ENCODE assay signal across 23 mouse cellular contexts in the genomic region with DNA sequence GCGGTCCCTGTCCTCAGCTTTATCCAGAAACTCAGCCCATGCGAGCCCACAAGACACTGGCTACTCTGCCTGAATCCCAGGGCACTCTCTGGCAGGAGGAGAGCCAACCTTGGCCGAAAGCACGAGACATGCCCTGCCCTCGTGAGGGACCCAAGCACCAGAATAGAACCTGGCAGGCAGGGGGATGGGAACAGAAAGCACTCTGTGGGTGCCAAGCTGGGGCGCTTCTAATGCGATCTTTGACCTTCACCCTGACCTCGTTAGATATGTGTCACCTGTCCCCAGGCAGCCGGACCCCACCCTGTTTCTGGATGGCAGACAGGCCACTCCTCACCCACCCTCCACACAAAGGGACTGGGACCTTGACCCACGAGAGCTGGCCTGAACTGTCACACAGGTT. TPM values are rescaled to one million over a fixed set of nuclear protein-coding genes. Genes with fewer than 3 reads are reported as not detected.
DNase-seq lines count a peak whose midpoint lies in the region; ATAC-seq and TF ChIP-seq lines count a peak whose summit lies in the region.
"Had no signal": no experiment of that assay in that cellular context is flagged by ENCODE, and none has a peak within 500 bp of the region (broad histone marks: within the 10 kb centered on the region; RNA-seq: fewer than 3 reads in every experiment).

No protein-coding gene starts in this region.

- no peak overlapping the region for H3K9ac ChIP-seq in kidney, embryonic 16.5 days (replicated peaks; ENCODE audit: low read length)
- no peak overlapping the region for H3K9ac ChIP-seq in liver, embryonic 16.5 days (ENCODE audit: low read depth, low read length)
- H3K9ac ChIP-seq: forebrain, embryonic 15.5 days; hindbrain, embryonic 12.5 days; limb, embryonic 15.5 days; midbrain, embryonic 15.5 days had no signal

- H3K4me2 ChIP-seq in kidney, embryonic 16.5 days (replicated peaks; ENCODE audit: low read depth, low read length) = no peak overlapping the region
- no peak overlapping the region for H3K4me2 ChIP-seq in liver, embryonic 16.5 days (ENCODE audit: low read depth, low read length)
- H3K4me2 ChIP-seq: forebrain, embryonic 15.5 days; hindbrain, embryonic 12.5 days; limb, embryonic 15.5 days; midbrain, embryonic 15.5 days had no signal

- TF ChIP-seq POLR2A in lung, adult 2 months (IDR thresholded peaks at IDR 0.05; ENCODE audit: borderline replicate concordance, extremely low read depth, low read depth, low read length) = no peak

- WGBS in kidney, embryonic 16.5 days = 68% methylated on average over 10 of the region's 10 CpGs
- 55% methylated on average over 10 of the region's 10 CpGs for WGBS in liver, embryonic 16.5 days (ENCODE audit: insufficient replicate concordance)
- WGBS in lung, adult 2 months = 57% methylated on average over 10 of the region's 10 CpGs

- H3K27me3 ChIP-seq in kidney, embryonic 16.5 days (ENCODE audit: insufficient read depth, low read length) = no peaks in the 10 kb centered on the region
- no peaks in the 10 kb centered on the region for H3K27me3 ChIP-seq in liver, embryonic 16.5 days (ENCODE audit: control insufficient read depth, insufficient read depth, low read depth, low read length)
- H3K27me3 ChIP-seq: forebrain, embryonic 15.5 days; hindbrain, embryonic 12.5 days; limb, embryonic 15.5 days; midbrain, embryonic 15.5 days had no signal

- intact Hi-C loops in gastrocnemius, postnatal 36 days (cut with DNase I) = no loop called here
- intact Hi-C loops in heart, postnatal 10 days (cut with DNase I) = no loop called here

- no peaks in the 10 kb centered on the region for H3K36me3 ChIP-seq in kidney, embryonic 16.5 days (ENCODE audit: insufficient read depth, low read length)
- no peaks in the 10 kb centered on the region for H3K36me3 ChIP-seq in liver, embryonic 16.5 days (ENCODE audit: control insufficient read depth, insufficient read depth)
- H3K36me3 ChIP-seq: forebrain, embryonic 15.5 days; hindbrain, embryonic 12.5 days; limb, embryonic 15.5 days; midbrain, embryonic 15.5 days had no signal

- ATAC-seq in kidney, embryonic 16.5 days (ENCODE audit: low FRiP score, low TSS enrichment) = no peak
- peak; percentile 65 for ATAC-seq in liver, embryonic 16.5 days (ENCODE audit: low read depth)
- ATAC-seq: forebrain, embryonic 15.5 days; inflammation-experienced regulatory T-cells, adult 6 months; midbrain, embryonic 15.5 days had no signal

- TF ChIP-seq CTCF in lung, adult 2 months (IDR thresholded peaks at IDR 0.05; ENCODE audit: insufficient read depth, low read length) = no peak

- peak overlapping the region; percentile 26; the same call in 1 of the 2 replicates for H3K27ac ChIP-seq in kidney, embryonic 16.5 days (ENCODE audit: low read length)
- H3K27ac ChIP-seq in liver, embryonic 16.5 days (ENCODE audit: low read length) = no peak overlapping the region
- H3K27ac ChIP-seq: forebrain, embryonic 15.5 days; hindbrain, embryonic 12.5 days; limb, embryonic 15.5 days; midbrain, embryonic 15.5 days had no signal

- peak; percentile 67 for DNase-seq in gastrocnemius, adult 18-20 months (ENCODE audit: low spot score)
- no peak for DNase-seq in gastrocnemius, postnatal 36 days
- DNase-seq in kidney, postnatal 10 days = no peak
- DNase-seq in heart, postnatal 10 days = peak; percentile 69 to 79
- DNase-seq in left cerebral cortex, adult 18-20 months (ENCODE audit: low spot score in 2 of 2) = no peak
- no peak for DNase-seq in lung, adult 2 months
- DNase-seq: adrenal gland, postnatal 10 days; cerebellum, adult 2 months; lung, postnatal 10 days had no signal

- H3K9me3 ChIP-seq in kidney, embryonic 16.5 days (ENCODE audit: low read length) = no peaks in the 10 kb centered on the region
- no peaks in the 10 kb centered on the region for H3K9me3 ChIP-seq in liver, embryonic 16.5 days (replicated peaks; ENCODE audit: control insufficient read depth, low read length)
- H3K9me3 ChIP-seq: forebrain, embryonic 15.5 days; hindbrain, embryonic 12.5 days; limb, embryonic 15.5 days; megakaryocyte, embryonic 14.5 days; midbrain, embryonic 15.5 days had no signal

- H3K4me1 ChIP-seq in kidney, embryonic 16.5 days (ENCODE audit: insufficient read depth, low read length) = peaks cover 15% of the 10 kb centered on the region
- H3K4me1 ChIP-seq in liver, embryonic 16.5 days (ENCODE audit: control insufficient read depth, low read depth, low read length) = peaks cover 2% of the 10 kb centered on the region
- no peaks in the 10 kb centered on the region for H3K4me1 ChIP-seq in lung, adult 2 months (ENCODE audit: control insufficient read depth, insufficient read depth, low read length)
- H3K4me1 ChIP-seq: forebrain, embryonic 15.5 days; megakaryocyte, embryonic 14.5 days; midbrain, embryonic 15.5 days had no signal

- H3K4me3 ChIP-seq in kidney, embryonic 16.5 days (ENCODE audit: low read length) = no peak overlapping the region
- H3K4me3 ChIP-seq in liver, embryonic 16.5 days (ENCODE audit: low read depth, low read length) = no peak overlapping the region
- no peak overlapping the region for H3K4me3 ChIP-seq in lung, adult 2 months (replicated peaks; ENCODE audit: extremely low read depth, low read depth, low read length)
- H3K4me3 ChIP-seq: erythroblast, embryonic 14.5 days; forebrain, embryonic 15.5 days; hindbrain, embryonic 12.5 days; limb, embryonic 15.5 days; megakaryocyte, embryonic 14.5 days; midbrain, embryonic 15.5 days had no signal

RNA-seq across cellular contexts. Expression of a gene that starts 13.9 kb away (rescaled TPM):
- 10 to 100 TPM; 70.5 to 78.3 TPM for total RNA-seq in gastrocnemius, adult 18-20 months (2021)
- 10 to 100 TPM; 23.1 to 57.4 TPM for total RNA-seq in gastrocnemius, postnatal 36 days (2021)
- polyA plus RNA-seq in kidney, embryonic 16.5 days (2015; fragmentation: Nextera tagmentation; extraction: Ambion mirVana) = 0.76 and 0.86 TPM in 2 replicates
- under 1 TPM; 0.77 to 0.84 TPM for total RNA-seq in heart, postnatal 10 days (2021)
- 0.35 and 0.72 TPM in 2 replicates for polyA plus RNA-seq in liver, embryonic 16.5 days (2015; fragmentation: Nextera tagmentation; extraction: Ambion mirVana)
- 1 to 10 TPM in 1 of 2 experiments, under 1 TPM in 1; 0.77 to 1.7 TPM for total RNA-seq in left cerebral cortex, adult 18-20 months (2021)
- 0.44 and 3.1 TPM in 2 replicates for polyA plus RNA-seq in lung, adult 2 months (2012; rRNA removed)
- total RNA-seq: common myeloid progenitor, adult 5-6 weeks; granulocyte monocyte progenitor cell, adult 5-6 weeks had no signal
- polyA plus RNA-seq: erythroblast, embryonic 14.5 days; inflammation-experienced regulatory T-cells, adult 6 months had no signal

RNA-seq across cellular contexts. Expression of a gene that starts 17.6 kb away (rescaled TPM):
- total RNA-seq in gastrocnemius, adult 18-20 months (2021) = not detected
- total RNA-seq in gastrocnemius, postnatal 36 days (2021) = not detected
- 0.11 TPM in 1 of 2 replicates, not detected in the other for polyA plus RNA-seq in kidney, embryonic 16.5 days (2015; fragmentation: Nextera tagmentation; extraction: Ambion mirVana)
- under 1 TPM; 0.22 to 0.64 TPM for total RNA-seq in heart, postnatal 10 days (2021)
- polyA plus RNA-seq in liver, embryonic 16.5 days (2015; fragmentation: Nextera tagmentation; extraction: Ambion mirVana) = 0.34 and 0.50 TPM in 2 replicates
- total RNA-seq in left cerebral cortex, adult 18-20 months (2021) = under 1 TPM in 1 of 2 experiments, not detected in 1; 0.14 TPM
- polyA plus RNA-seq in lung, adult 2 months (2012; rRNA removed) = 2.0 and 3.0 TPM in 2 replicates
- total RNA-seq: CH12.LX; common myeloid progenitor, adult 5-6 weeks; granulocyte monocyte progenitor cell, adult 5-6 weeks; neutrophil, adult 5-6 weeks had no signal
- polyA plus RNA-seq: cerebellum, adult 2 months; embryonic facial prominence, embryonic 11.5 days; forebrain, embryonic 15.5 days; hindbrain, embryonic 12.5 days; inflammation-experienced regulatory T-cells, adult 6 months; midbrain, embryonic 15.5 days had no signal

RNA-seq across cellular contexts. Expression of a gene that starts 59.5 kb away (rescaled TPM):
- total RNA-seq in gastrocnemius, adult 18-20 months (2021) = under 1 TPM; 0.16 to 0.26 TPM
- total RNA-seq in gastrocnemius, postnatal 36 days (2021) = under 1 TPM; 0.23 to 0.35 TPM
- 1.0 and 1.4 TPM in 2 replicates for polyA plus RNA-seq in kidney, embryonic 16.5 days (2015; fragmentation: Nextera tagmentation; extraction: Ambion mirVana)
- 1 to 10 TPM; 3.4 to 4.1 TPM for total RNA-seq in heart, postnatal 10 days (2021)
- 0.19 and 0.31 TPM in 2 replicates for polyA plus RNA-seq in liver, embryonic 16.5 days (2015; fragmentation: Nextera tagmentation; extraction: Ambion mirVana)
- total RNA-seq in left cerebral cortex, adult 18-20 months (2021) = under 1 TPM; 0.28 to 0.37 TPM
- polyA plus RNA-seq in lung, adult 2 months (2012; rRNA removed) = 6.7 and 8.8 TPM in 2 replicates
- total RNA-seq: common myeloid progenitor, adult 5-6 weeks had no signal
- polyA plus RNA-seq: erythroblast, embryonic 14.5 days; inflammation-experienced regulatory T-cells, adult 6 months had no signal

Comparison
In these comparisons a context has a peak if more than half of its experiments do, and no peak if none do; other contexts are left out.
1. DNase-seq: peak in gastrocnemius, adult 18-20 months (single experiment) and heart, postnatal 10 days (2 of 2); none in gastrocnemius, postnatal 36 days (0 of 2), kidney, postnatal 10 days (single experiment), left cerebral cortex, adult 18-20 months (0 of 2) and lung, adult 2 months (single experiment).
2. RNA of a gene that starts 13.9 kb away (total RNA-seq): 70.5 to 78.3 TPM in gastrocnemius, adult 18-20 months and 23.1 to 57.4 TPM in gastrocnemius, postnatal 36 days; 0.77 to 1.7 TPM in left cerebral cortex, adult 18-20 months and 0.77 to 0.84 TPM in heart, postnatal 10 days; every median in the first group is over 4 times any median in the second.